Mouse (Mus musculus): ENCODE data around the gene Prpf4. TPM values are rescaled to one million over a fixed set of nuclear protein-coding genes. Genes with fewer than 3 reads are reported as not detected.
A peak's percentile ranks its signal among the peaks of the same experiment; 100 is the strongest.

The Prpf4 gene
- total RNA-seq, 2 experiments from 2014 or later: 14.4 to 16.7 TPM

DNA sequence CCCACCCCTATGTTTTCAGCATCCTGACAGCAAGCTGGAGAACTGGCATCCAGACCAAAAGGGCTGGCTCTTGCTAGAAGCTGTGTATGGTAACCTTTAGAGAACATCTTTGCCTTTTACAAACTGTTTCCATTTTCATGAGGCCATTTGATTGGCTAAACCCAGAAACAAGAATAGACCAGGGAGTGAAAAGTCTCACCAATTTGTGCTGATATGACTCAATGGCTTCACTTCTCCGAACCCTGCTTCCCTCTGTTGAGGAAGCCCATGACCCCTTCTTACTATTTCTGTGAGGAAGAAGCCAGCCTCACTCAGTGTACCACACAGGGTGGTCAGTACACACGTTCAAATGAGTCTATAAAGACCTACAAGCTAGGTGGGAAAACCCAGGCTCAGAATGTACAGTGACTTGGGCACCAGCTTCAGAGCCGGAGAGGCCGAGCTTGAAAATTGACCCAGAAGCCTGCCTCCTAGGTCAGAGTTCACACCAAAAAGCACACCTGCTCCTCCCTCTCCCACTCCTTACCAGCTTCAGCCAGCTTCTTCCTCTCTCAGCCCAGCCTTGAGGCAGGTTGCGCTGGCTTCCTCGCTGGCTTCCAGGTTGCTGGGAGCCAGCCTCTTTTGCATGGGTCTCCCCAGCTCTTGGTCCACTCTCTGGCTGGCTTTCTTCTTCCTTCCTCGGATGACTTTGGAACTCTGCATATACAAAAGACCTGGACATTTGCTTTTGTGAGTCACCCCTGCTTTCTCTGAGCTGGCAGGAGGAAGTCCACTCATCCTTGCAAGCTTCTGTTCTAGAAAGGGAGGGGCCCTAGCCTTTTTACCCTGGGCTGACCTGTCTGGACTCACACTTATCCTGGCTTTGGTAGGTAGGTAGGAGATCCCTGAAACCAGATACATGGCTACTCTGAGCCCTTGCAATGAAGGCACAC, 25.6 kb downstream of the Prpf4 start:
- no peak for ATAC-seq (replicated peaks; ENCODE audit: poor library complexity)

DNA sequence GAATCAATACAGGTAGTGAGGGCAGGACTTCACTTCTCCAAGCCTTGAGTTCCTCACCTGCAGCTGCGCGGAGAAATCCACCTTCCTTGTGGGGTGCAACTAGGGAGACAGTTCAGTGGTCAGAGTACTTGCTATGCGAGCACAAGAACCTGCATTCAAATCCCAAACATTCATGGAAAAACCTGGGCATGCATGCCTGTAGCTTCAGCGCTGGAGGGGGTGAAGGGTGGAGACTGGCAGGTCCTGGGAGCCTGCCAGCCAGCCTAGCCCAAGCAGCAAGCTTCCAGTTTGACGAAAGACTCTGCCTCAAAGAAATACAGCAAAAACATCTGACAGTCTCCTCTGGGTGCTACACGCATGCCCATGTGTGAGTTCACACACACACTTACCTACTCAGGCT, 26.5 kb downstream of the Prpf4 start, which contains the start of gene Rnf183:
TSS of gene Rnf183 (minus strand) at position 172 of the 400 bp plus-strand sequence.
- ATAC-seq (replicated peaks; ENCODE audit: poor library complexity): no peak

DNA sequence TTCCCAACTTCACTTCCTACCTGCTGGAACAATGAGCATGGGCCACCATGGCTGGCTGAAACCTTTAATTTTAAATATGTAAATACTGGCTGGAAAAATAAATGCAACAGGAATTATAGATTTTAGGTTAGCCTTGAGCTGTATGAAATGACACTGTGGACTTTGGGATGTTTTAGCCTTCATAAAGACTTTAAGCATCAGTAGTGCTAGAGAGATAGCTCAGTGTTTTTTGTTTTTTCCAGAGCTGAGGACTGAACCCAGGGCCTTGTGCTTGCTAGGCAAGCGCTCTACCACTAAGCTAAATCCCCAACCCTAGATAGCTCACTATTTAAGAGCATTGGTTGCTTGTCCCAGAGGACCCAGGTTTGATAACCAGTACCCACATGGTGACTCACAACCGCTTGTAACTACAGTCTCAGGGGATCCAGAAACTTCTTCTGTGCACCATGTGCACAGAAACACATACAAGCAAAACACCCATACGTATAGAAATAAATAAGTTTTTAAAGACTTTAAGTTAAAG, 28.7 kb downstream of the Prpf4 start:
- ATAC-seq (replicated peaks; ENCODE audit: poor library complexity): no peak

DNA sequence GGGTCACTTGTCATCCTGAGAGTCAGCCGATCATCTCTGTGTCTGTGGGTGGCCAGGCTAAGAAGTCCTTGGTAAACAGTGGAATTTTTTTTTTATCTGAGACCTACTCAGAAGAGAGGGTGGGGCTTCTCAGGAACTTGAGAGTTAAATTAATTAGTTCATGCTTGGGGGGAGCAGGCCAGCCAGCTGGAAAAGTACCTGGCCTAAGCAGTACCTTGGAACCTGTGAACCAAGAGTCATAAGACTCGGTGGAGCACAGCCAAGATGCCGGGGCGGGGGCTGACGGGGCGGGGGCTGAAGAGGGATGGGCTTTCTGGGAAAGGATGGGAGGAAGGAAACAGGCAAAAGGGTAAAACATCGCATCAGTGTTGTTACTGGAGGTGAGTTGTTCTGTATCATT, 29.3 kb downstream of the Prpf4 start:
- ATAC-seq (replicated peaks; ENCODE audit: poor library complexity): no peak

DNA sequence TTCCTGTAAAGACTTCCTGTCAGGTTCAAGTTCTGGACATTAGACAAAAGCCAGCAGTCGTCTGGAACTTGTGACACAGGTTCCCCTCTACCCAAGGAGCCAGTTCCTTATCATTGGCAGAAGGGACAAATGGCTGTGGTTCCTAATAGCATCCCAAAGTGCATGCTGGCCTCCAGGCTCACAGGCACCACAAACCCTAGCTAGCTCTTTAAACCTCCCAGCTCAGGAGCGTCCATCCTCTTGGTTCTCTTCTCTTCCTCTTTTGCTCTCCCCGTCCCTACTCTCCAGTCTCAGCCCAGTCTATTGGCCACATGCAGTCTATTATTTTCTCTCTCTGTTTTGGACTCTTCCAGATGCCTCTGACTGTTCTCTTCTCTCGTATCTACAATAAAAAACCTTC, 31.2 kb downstream of the Prpf4 start:
- ATAC-seq (replicated peaks; ENCODE audit: poor library complexity): peak; percentile 52

DNA sequence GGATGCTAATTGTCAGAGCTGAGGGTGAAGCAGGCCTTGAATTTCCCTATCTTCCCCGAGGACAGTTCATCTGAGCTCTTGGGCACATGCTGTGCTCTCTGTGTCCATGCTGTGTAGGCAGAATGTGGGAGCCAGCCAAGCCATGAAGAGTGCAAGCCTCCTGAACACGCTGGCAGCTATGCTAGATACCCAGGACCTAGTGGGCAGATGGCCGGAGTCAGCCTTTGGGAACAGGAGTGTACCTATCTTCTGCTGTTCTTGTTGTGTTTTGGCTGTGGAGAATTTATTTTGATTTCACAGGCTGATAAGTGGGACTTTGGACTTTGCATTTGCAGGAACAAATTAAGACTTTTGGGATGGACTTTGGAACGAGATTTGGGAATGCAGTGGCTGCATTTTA, 31.9 kb downstream of the Prpf4 start:
- ATAC-seq (replicated peaks; ENCODE audit: poor library complexity): no peak

DNA sequence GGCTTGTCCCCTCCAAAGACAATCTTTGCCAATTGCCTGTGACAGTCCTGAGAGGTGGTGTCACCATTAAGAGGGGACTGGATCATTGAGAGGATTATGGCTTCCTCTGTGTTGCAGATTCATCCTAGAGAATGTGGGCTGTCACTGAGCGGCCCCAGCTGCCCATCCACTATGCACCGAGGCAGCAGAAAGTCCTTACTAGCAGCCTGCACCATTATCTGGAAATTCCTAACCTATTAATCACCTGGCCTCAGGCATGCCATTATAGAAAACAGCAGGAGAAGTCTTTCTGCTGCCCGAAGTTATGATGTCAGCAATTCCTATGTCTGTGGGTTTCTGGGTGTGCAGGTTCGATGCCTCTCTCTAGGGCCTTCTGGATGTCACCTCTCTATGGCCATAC, 32.4 kb downstream of the Prpf4 start:
- no peak for ATAC-seq (replicated peaks; ENCODE audit: poor library complexity)

DNA sequence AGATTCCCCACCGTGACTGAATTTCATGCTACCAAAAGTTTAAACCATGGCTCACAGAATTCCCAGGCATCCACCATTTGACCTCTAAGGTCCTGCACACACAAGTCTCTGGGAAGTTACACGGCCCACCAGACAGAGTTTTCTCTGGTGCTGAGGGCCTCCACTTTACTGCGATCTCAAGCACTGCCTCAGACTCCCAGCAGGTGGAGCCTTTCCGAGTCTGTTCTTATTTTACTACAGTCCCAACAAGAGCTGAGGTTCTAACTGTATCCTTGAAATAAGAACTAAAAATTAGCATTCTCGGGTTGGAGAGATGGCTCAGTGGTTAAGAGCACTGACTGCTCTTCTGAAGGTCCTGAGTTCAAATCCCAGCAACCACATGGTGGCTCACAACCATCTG, 46.4 kb downstream of the Prpf4 start:
- peak; percentile 91 for ATAC-seq (replicated peaks; ENCODE audit: poor library complexity)

DNA sequence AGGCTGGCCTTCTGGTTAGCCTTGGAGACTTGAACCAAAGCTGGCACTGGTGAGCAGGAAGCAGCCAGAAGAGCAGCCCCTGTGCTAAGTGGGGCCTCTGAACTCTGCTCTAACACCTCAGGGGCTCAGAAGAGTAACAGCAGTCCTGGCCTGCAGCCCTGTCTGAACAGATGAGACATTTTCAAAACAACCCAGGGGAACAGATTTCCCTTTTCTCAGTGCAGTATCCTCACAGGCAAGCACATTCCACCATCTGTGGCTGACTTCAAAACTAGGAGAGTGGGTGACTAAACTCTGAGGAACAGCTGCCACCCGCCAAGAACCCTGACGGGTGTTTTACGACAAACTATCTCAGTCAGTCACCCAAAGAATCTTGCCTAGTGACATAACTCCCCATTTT, 50.5 kb downstream of the Prpf4 start:
- no peak for ATAC-seq (replicated peaks; ENCODE audit: poor library complexity)

DNA sequence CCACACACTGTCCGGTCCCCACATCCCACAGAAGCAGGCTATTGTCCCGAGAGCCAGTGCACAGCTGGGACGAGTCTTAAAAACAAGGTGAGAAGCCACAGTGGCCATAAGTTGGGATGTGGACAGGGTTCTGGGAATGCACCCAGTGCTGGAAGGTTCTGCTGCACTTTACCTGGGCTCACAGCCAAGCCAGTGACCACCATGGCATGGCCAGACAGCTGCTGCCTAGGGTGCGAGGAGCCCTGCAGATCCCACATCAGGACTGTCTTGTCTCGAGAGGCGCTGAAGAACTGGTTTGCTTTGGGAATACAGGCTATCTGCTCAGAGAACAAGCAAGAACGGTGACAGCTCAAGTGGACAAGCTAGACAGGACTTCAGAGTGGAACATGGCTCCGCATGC, 51.8 kb downstream of the Prpf4 start:
- ATAC-seq (replicated peaks; ENCODE audit: poor library complexity): no peak

DNA sequence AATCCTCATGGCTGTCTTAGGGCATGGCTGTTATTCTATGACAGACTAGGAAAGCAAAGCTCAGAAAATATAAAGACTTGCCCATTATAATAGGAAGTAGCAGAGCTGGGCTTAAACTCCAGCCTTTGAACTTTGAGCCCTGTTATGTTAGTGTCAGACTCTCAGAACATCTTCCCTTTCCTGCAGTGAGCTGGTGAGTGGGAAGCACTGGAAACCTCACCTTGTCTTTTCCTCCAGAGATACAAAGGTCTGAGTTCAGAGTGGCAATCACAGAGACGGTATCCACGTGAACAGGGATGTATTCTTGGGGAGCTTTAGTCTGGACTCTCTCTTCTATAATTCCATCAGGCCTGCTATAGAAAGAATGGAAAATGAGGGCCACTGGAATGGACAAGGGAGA, 54.5 kb downstream of the Prpf4 start:
- no peak for ATAC-seq (replicated peaks; ENCODE audit: poor library complexity)

DNA sequence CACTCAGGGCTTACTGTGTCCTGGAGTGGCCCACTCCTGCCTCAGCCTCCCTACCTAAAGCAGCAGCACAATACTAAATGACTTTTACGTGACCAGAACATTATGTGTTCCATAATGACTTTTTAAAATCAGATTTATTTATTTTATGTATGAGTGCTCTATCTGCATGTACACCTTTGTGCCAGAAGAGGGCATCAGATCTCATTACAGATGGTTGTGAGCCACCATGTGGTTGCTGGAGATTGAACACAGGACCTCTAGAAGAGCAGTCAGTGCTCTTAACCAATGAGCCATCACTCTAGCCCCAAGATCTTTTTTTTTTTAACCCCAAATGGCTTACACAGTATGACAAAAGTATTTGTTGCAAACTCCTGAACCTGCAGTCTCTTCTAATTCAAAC, 59.6 kb downstream of the Prpf4 start:
- ATAC-seq (replicated peaks; ENCODE audit: poor library complexity): no peak

DNA sequence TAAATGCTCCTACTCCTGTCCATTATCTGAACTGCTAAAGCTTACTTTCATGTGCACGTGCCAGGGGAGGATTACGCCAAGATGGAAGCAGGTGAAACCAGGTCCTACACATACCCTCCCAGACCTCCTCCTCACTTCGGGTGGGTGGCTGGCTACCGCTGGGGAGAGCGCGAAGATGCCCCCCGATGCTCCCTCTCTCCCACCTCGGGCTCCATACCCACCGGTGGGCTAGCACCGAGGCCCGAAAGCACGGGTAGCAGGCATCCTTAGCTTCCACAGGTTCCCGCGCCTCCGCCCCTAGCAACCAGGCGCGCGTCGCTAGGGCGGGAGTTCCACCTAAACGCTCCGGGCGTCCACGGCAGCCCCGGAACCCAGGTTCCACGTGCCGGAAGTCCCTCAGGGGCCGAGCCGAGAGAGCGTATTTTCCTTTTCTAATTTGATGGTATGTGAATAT, 62.0 kb downstream of the Prpf4 start, which contains the start of gene Wdr31:
TSS of gene Wdr31 (minus strand) at position 299 of the 454 bp plus-strand sequence.
- peak; percentile 100 for ATAC-seq (replicated peaks; ENCODE audit: poor library complexity)

DNA sequence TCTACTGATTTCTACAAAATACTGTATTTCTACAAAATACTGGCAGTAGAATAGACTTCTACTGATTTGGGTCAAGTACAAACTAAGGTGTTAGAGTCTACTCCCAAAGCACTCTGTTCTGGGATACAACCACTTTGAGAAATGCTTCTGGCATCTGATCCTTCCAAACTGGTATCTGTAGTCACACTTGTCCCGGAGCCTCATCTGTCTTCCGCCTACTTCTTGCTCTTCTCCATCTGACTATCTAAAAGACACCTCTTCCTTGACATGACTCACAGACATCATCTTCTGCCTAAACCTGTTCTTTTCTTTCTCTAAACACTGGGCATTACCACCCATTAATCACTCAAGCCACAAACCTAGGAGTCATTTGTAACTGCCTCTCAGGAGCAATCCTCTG, 63.5 kb downstream of the Prpf4 start:
- no peak for ATAC-seq (replicated peaks; ENCODE audit: poor library complexity)

DNA sequence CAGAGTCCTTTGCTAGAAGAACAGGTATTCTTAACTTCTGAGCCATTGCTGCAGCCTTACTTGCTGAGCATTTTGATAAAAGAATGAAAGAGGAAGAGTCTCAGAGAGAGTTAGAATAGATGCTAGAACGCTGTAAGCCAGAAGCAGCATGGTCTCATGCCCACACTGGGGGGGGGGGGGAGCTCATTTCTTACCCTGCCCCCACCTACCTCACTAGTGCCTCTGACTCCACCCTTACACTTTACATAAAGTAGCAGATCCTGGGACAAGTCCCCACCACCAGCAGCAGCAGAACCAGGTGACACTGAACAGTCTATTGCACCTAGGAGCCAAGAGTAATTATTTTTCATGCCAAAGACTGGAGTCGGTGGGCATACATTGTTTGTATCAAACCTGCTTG, 66.5 kb downstream of the Prpf4 start:
- no peak for ATAC-seq (replicated peaks; ENCODE audit: poor library complexity)

DNA sequence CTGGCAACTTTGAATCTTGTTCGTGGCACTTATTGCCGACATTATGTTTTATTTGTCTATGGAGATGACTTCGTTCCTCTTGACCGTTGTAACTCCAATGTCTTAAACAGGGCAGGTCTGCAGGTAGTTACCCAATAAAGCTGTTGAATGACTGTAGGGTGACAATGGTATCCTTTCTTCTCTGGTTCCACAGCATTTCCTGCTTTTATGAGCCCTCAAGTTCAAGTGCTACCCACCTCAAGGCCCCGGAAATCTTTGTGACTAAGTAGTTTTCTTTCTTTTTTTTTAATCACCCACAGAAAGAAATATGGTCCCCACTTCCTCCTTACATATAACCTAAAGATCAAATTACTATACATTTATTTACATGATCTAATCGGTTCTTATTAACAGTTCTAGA, 67.2 kb downstream of the Prpf4 start:
- ATAC-seq (replicated peaks; ENCODE audit: poor library complexity): no peak

Other genes starting within 250 kb of the Prpf4 start
- 0.54 TPM in 1 of 2 replicates, not detected in the other for gene Zfp37, start 177.8 kb upstream of the Prpf4 start, total RNA-seq (2015)
- not detected in 2 replicates for gene Zfp37, start 177.8 kb upstream of the Prpf4 start, total RNA-seq (2017)
- 16.9 and 21.8 TPM in 2 replicates for gene Slc31a2, start 146.2 kb upstream of the Prpf4 start, total RNA-seq (2015)
- 18.6 and 23.0 TPM in 2 replicates for gene Slc31a2, start 146.2 kb upstream of the Prpf4 start, total RNA-seq (2017)
- gene Fkbp15, start 48.2 kb upstream of the Prpf4 start, total RNA-seq (2015): 22.1 and 24.8 TPM in 2 replicates
- gene Fkbp15, start 48.2 kb upstream of the Prpf4 start, total RNA-seq (2017): 41.4 and 49.9 TPM in 2 replicates
- gene Slc31a1, start 48.1 kb upstream of the Prpf4 start, total RNA-seq (2015): 19.3 and 22.3 TPM in 2 replicates
- 18.4 and 18.9 TPM in 2 replicates for gene Slc31a1, start 48.1 kb upstream of the Prpf4 start, total RNA-seq (2017)
- 166 and 206 TPM in 2 replicates for gene Cdc26, start 155 bp upstream of the Prpf4 start, total RNA-seq (2015)
- 134 and 150 TPM in 2 replicates for gene Cdc26, start 155 bp upstream of the Prpf4 start, total RNA-seq (2017)
- gene Rnf183, start 26.5 kb downstream of the Prpf4 start, total RNA-seq (2015): not detected in 2 replicates
- gene Rnf183, start 26.5 kb downstream of the Prpf4 start, total RNA-seq (2017): not detected in 2 replicates
- 0.95 and 1.2 TPM in 2 replicates for gene Wdr31, start 62.1 kb downstream of the Prpf4 start, total RNA-seq (2015)
- 0.50 and 1.5 TPM in 2 replicates for gene Wdr31, start 62.1 kb downstream of the Prpf4 start, total RNA-seq (2017)
- not detected in 2 replicates for gene Bspry, start 71.3 kb downstream of the Prpf4 start, total RNA-seq (2015)
- not detected in 2 replicates for gene Bspry, start 71.3 kb downstream of the Prpf4 start, total RNA-seq (2017)
- gene Hdhd3, start 94.7 kb downstream of the Prpf4 start, total RNA-seq (2015): 1.1 and 3.3 TPM in 2 replicates
- gene Hdhd3, start 94.7 kb downstream of the Prpf4 start, total RNA-seq (2017): 0.92 and 2.5 TPM in 2 replicates
- 33.6 and 50.9 TPM in 2 replicates for gene Alad, start 111.1 kb downstream of the Prpf4 start, total RNA-seq (2015)
- gene Alad, start 111.1 kb downstream of the Prpf4 start, total RNA-seq (2017): 24.1 and 25.0 TPM in 2 replicates
- gene Pole3, start 116.3 kb downstream of the Prpf4 start, total RNA-seq (2015): 56.8 and 60.9 TPM in 2 replicates
- 80.7 TPM in 2 replicates for gene Pole3, start 116.3 kb downstream of the Prpf4 start, total RNA-seq (2017)
- gene 4933430I17Rik, start 116.6 kb downstream of the Prpf4 start, total RNA-seq (2015): 0.27 TPM in 1 of 2 replicates, not detected in the other
- 0.08 and 1.4 TPM in 2 replicates for gene 4933430I17Rik, start 116.6 kb downstream of the Prpf4 start, total RNA-seq (2017)
- gene Rgs3, start 151.1 kb downstream of the Prpf4 start, total RNA-seq (2015): 4.2 and 5.2 TPM in 2 replicates
- gene Rgs3, start 151.1 kb downstream of the Prpf4 start, total RNA-seq (2017): 9.7 and 10.8 TPM in 2 replicates